Mouse (Mus musculus) ES-E14 (cell line): ENCODE data around the gene Celsr1.

Experiments
- CHD2 ChIP-seq: IDR thresholded peaks from 2 replicates; pipeline ENCODE4 v1.6.1; 2014; ENCODE audit warnings: mild to moderate bottlenecking, low read depth, low read length, inconsistent platforms
- MAFK ChIP-seq: IDR thresholded peaks from 2 replicates; pipeline ENCODE4 v1.6.1; 2014; ENCODE audit warnings: mild to moderate bottlenecking, low read depth, low read length, inconsistent platforms; ENCODE audit not compliant: insufficient read depth
- ZC3H11A ChIP-seq: IDR thresholded peaks from 2 replicates; pipeline ENCODE4 v1.6.1; 2012; ENCODE audit warnings: low read depth, mild to moderate bottlenecking, inconsistent platforms, low read length, borderline replicate concordance

- TF ChIP-seq ZC3H11A (no peak), CHD2 (no peak), MAFK (0 out of 2 replicates have a peak, but pooled peaks have one; percentile 16)
Observed at GRCm38 (mm10) chr15:86018753-86019512, 14.6 kb downstream of the Celsr1 start.
